Mouse (Mus musculus): ENCODE measurements around the gene Ube2o.

The Ube2o gene

DNA sequence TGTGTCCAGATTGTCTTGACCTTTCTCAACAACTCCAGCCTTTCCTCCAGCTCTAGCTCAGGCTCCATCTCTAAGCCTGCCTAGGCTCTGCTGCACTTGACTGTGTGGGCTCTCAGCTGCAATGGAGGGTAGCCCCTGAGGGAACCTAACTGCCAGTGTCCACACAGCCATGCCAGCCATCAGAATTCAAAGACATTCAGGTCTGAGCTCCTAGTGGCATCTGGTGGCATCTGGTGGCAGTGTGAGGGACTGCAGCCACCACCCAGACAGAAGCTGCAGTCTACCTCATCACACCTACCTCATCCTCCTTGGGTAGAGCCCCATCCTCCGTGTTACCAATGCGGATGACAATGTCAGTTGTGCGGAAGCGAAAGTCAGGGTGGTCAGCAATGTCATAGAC is 38.1 kb downstream of the Ube2o start:
- in situ Hi-C loops (cut with MboI, MseI): no loop called here

GRCm38 (mm10) chr11:116541183-116541582 is 40.1 kb downstream of the Ube2o start:
- in situ Hi-C loops (cut with MboI, MseI): no loop called here

DNA sequence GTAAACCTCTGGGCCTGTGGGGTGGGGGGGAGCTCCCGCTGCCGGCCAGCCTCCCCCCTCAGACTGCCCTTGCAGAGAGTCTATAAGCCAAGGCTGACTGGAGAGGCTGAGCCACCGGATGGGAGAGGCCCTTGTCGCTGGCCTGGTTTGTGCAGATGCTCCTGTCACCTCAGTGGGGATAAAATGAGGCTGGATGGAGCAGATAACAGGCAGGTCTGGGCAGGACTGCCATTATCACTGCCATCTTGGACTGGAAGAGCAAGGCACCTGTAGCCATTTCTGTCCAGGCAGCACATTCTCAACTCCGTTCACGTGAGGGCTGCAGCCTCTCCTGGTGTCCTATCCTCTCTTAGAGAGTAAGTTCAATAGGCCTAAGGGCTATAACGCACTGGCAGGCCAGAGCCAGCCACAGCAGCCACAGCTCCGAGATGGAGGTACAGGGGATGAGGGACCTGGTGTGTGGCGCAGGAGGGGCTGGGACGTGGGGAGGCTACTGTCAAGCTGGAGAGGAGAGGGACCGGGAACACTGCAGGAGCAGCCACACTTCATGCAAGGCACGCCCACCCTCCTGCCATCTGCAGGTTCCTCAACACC is 43.0 kb downstream of the Ube2o start:
- in situ Hi-C loops (cut with MboI, MseI): no loop called here

GRCm38 (mm10) chr11:116537388-116537787 is 43.9 kb downstream of the Ube2o start:
- in situ Hi-C loops (cut with MboI, MseI): no loop called here

GRCm38 (mm10) chr11:116536685-116537084 is 44.6 kb downstream of the Ube2o start:
- in situ Hi-C loops (cut with MboI, MseI): no loop called here

- in situ Hi-C loops (cut with MboI, MseI): no loop called here
These were observed 46.9 kb downstream of the Ube2o start for GRCm38 (mm10) chr11:116534154-116534865.

DNA sequence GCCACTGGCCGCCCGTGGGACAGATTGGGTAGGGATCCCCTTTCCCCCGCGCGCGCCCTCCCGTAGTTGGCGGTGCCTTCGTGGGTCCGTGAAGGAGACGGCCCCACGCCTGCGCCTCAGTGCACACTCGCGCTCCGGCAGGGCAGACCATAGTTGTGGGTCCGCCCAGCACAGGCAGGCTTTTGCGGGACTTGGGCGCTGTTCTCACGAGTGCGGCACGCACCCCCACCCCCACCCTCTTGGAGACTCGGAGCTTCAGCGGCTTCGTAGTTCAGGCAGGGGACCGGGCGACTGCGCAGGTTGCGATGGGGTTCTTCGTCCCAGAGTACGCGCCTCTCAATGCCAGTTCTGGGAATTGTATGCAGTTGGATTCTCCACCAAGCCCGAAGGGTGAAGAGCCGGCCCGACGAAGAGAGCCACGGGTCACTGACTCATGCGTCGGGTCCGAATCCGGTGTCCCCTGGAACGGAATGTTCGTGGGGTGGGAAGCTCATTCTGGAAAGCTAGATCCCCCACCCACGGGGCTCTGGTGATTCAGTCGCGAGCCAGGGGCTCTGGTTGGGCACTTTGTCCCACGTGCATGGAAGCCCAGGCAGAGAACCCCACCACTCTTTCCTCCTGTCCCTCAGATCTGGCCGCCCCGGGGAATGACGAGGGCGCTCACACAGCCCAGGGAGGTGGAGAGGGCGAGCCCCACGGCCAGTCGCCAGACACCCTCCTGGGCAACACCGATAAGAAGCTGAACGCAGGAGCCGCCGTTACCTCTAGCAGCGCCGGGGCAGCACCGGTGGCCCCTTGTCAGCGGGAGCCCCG is 47.7 kb downstream of the Ube2o start:
- in situ Hi-C loops (cut with MboI, MseI): no loop called here

DNA sequence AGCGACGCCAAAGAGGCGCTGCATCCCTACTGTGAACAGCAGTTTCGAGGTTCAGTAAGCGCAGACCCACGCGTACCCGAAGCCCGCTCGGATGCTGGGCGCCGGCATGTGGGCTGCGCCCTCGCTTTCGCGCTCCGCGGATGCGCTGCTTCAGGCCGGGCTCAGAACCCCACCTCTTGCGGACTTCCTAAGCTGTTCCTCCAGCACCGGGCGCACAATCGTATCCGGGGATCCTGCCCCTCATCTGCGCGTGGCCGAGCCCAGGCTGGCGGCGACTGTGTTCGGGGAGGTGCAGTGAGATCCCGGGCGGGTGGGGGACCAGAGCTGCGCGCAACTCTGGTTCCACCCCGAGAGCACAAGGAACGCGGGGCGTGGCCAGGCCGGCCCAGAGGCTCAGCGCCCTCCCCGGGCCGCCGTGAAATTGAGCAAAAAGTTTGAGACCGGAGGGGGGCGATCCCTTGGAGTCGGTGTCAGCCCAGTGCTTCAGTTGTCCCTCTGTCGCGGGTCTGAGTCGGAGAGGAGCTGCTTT is 48.4 kb downstream of the Ube2o start:
- in situ Hi-C loops (cut with MboI, MseI): no loop called here

- in situ Hi-C loops (cut with MboI, MseI): no loop called here
These were observed 48.9 kb downstream of the Ube2o start for GRCm38 (mm10) chr11:116532262-116532809.

GRCm38 (mm10) chr11:116531371-116532191 is 49.7 kb downstream of the Ube2o start:
- in situ Hi-C loops (cut with MboI, MseI): no loop called here

- in situ Hi-C loops (cut with MboI, MseI): no loop called here
These were observed 50.8 kb downstream of the Ube2o start, which contains the start of gene Sphk1 for GRCm38 (mm10) chr11:116530187-116531147. Sphk1 (plus strand) TSS chr11:116530925.

GRCm38 (mm10) chr11:116528636-116529320 is 52.5 kb downstream of the Ube2o start:
- in situ Hi-C loops (cut with MboI, MseI): no loop called here

DNA sequence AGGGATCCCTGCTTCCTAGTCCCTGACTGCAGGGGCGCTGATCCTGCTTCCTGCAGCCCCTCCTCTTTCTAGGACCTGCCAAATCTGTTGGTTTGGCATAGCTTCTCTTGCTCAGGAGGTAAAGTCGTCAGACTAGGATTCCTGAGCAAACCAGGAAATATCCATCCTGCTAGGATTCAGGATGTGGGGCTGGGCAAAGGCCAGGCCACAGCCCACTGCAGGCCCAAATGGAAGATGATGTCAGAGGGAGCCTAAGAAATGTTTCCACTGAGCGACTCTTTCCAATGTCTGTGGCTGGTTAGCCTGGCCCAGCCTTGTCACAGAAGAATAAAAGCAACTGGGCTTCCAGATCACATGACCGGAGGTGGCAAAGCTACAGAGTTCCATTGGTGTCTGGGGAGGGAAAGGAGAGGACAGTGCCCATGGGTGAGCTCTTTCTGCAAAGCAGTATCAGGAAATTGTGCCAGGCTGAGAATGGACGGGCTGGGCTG is 57.5 kb downstream of the Ube2o start:
- in situ Hi-C loops (cut with MboI, MseI): no loop called here

GRCm38 (mm10) chr11:116522886-116523698 is 58.2 kb downstream of the Ube2o start:
- in situ Hi-C loops (cut with MboI, MseI): no loop called here

DNA sequence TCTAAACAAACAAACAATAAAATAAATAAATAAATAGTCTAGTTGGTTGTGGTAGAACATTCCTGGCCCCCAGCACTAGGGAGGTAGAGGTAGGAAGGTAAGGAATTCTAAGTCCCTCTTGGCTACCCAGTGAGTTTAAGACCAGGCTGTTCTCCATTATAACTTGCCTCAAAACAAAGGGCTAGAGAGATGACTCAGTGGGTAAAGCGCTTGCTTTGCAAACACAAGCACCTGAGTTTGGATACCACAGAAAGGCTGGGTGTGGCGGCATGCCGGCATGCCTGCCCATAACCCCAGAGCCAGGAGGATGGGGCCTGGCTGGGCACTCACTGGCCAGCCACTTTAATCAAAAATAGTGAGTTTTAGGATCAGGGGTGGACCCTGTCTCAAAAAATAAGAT is 59.2 kb downstream of the Ube2o start:
- in situ Hi-C loops (cut with MboI, MseI): no loop called here

- in situ Hi-C loops (cut with MboI, MseI): no loop called here
These were observed 60.1 kb downstream of the Ube2o start for GRCm38 (mm10) chr11:116521143-116521542.

DNA sequence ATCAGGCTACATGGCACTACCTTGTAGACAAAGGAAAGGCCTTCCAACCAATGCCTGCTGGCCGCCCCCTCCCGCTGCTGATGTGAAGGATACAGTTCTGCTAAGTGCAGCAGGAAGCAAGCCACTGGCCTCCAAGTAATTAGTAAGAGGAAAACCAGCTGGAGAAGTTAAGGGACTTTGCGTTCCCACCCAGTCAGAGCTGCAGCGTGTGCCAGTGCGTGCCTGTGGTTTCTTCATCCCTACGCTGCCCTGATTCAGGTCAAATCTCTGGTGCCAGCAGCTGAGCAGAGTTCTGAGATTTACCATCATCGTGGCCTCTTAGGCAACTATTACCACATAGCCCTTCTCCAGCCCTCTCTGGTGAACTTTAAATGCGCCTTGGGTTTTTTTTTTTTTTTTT is 62.8 kb downstream of the Ube2o start:
- in situ Hi-C loops (cut with MboI, MseI): no loop called here

- in situ Hi-C loops (cut with MboI, MseI): no loop called here
These were observed 65.8 kb downstream of the Ube2o start for GRCm38 (mm10) chr11:116515330-116516020.
